Mouse (Mus musculus) lung, embryonic 14.5 days (tissue): ENCODE results near the gene Fgfr2. TPM values are rescaled to one million over a fixed set of nuclear protein-coding genes. Genes with fewer than 3 reads are reported as not detected.

Experiments used
- ATAC-seq: fragments of 200-750 bp; cut with Nextera tagmentation; 2 replicates; pipeline ENCODE4 v1.8.0; 2017; ENCODE audit warnings: mild to moderate bottlenecking, moderate TSS enrichment, moderate library complexity; ENCODE audit not compliant: insufficient read depth
- DNase-seq: peaks from one replicate; pipeline ENCODE4 v3.0.0-alpha.2; 2015
- H3K27ac ChIP-seq: fragments of 300-500 bp; sonication (generic); 2 replicates; pipeline ENCODE4 v1.5.1; 2014; ENCODE audit warnings: low read depth, mild to moderate bottlenecking, moderate library complexity
- H3K27me3 ChIP-seq: fragments of 300-500 bp; sonication (generic); 2 replicates; pipeline ENCODE4 v1.6.1; 2014; ENCODE audit warnings: low read length, control low read depth; ENCODE audit not compliant: insufficient read depth
- H3K36me3 ChIP-seq: fragments of 300-500 bp; sonication (generic); 2 replicates; pipeline ENCODE4 v1.6.1; 2014; ENCODE audit warnings: control low read depth; ENCODE audit not compliant: insufficient read depth
- H3K4me1 ChIP-seq: fragments of 300-500 bp; sonication (generic); 2 replicates; pipeline ENCODE4 v1.6.1; 2014; ENCODE audit warnings: antibody characterized with exemption, control low read depth; ENCODE audit not compliant: insufficient read depth
- H3K4me2 ChIP-seq: fragments of 300-500 bp; sonication (generic); 2 replicates; pipeline ENCODE4 v1.6.1; 2014; ENCODE audit warnings: mild to moderate bottlenecking
- H3K4me3 ChIP-seq: fragments of 300-500 bp; sonication (generic); 2 replicates; pipeline ENCODE4 v1.5.1; 2014; ENCODE audit warnings: low read depth, low read length
- H3K9ac ChIP-seq: fragments of 300-500 bp; sonication (generic); 2 replicates; pipeline ENCODE4 v1.6.1; 2014
- H3K9me3 ChIP-seq: fragments of 300-500 bp; sonication (generic); 2 replicates; pipeline ENCODE4 v1.6.1; 2016; ENCODE audit warnings: low read depth, low read length, control low read depth
- CTCF ChIP-seq: IDR thresholded peaks from 2 replicates; pipeline ENCODE4 v1.5.1; 2016; ENCODE audit warnings: antibody characterized with exemption, low read depth
- WGBS: fragments of 180-500 bp; shearing (Covaris S2); extraction: QIAGEN DNeasy Blood & Tissue Kit; methylation state at CpG from one replicate; pipeline ENCODE4 v1.1.7; 2014; 5-methylcytosine and 5-hydroxymethylcytosine counted together
- polyA plus RNA-seq: library from polyadenylated mRNA; unstranded; fragments of >200 nt; fragmentation: Nextera tagmentation; extraction: Ambion mirVana; gene quantifications from 2 replicates; pipeline ENCODE4 v1.2.1, GENCODE M21; 2014

Fgfr2 gene
- polyA plus RNA-seq, 1 experiment from 2014 or later, result 179 TPM

GRCm38 (mm10) chr7:132753518-132754388 lies 369.4 kb downstream of the Fgfr2 start:
- Histone ChIP-seq H3K4me2 (no peak overlapping the region), H3K27me3 (no peaks in the 10 kb centered on the region), H3K27ac (no peak overlapping the region), H3K9ac (no peak overlapping the region), H3K4me1 (peaks cover 5% of the 10 kb centered on the region; the same call in 1 of the 2 replicates), H3K4me3 (no peak overlapping the region), H3K9me3 (no peaks in the 10 kb centered on the region), H3K36me3 (peaks cover 18% of the 10 kb centered on the region; the same call in 1 of the 2 replicates)
- no peak for ATAC-seq
- no peak for TF ChIP-seq CTCF
- WGBS, result 54% methylated on average over 4 of the region's 4 CpGs
- no peak for DNase-seq

DNA sequence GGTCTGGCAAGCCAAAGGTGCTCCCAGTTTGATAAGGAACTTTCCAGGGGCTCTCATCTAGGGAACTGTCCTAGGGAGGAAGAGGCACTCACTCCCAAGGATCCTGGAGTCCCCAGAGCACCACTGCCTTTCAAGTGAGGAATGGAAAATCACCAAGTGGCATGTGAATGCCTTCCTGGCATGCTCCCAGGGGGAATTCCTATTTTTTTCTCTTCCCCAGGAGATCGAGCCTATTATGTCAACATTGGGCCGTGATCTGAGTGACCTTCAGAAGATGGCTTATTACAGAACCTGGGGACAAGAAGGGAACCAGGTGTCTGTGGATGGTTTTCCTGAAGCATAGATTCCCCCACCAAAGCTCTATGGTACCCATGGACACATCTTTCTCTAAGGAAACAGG lies 371.4 kb downstream of the Fgfr2 start:
- DNase-seq (no peak), ATAC-seq (no peak)
- no peak for TF ChIP-seq CTCF
- no peak overlapping the region for H3K4me2 ChIP-seq
- H3K27me3 ChIP-seq, result no peaks in the 10 kb centered on the region
- 38% methylated on average over 2 of the region's 2 CpGs for WGBS
- no peak overlapping the region for H3K4me3 ChIP-seq
- H3K27ac ChIP-seq, result no peak overlapping the region
- no peak overlapping the region for H3K9ac ChIP-seq
- peaks cover 5% of the 10 kb centered on the region; the same call in 1 of the 2 replicates for H3K4me1 ChIP-seq
- H3K36me3 ChIP-seq, result peaks cover 3% of the 10 kb centered on the region; the same call in 1 of the 2 replicates
- no peaks in the 10 kb centered on the region for H3K9me3 ChIP-seq

DNA sequence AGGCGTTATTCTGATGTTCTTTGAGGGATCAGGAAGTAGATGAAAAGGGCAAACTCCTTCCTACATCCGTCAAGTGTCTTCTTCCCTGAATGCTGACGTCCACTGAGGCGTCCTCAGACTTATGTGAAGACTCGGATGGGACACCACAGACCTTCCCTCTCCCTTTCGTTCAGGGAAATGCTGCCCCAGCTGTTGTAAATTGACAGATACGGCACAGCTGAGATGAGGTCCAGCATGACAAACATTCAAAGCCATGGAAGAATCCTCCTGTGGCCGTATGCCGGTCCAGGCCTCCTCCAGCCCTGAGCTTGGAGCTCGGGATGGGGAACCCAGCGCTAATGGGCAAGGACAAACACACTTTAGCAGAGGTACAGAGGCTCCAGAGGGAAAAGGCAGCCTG lies 373.6 kb downstream of the Fgfr2 start:
- DNase-seq (no peak), ATAC-seq (no peak)
- Histone ChIP-seq H3K27me3 (no peaks in the 10 kb centered on the region), H3K9me3 (no peaks in the 10 kb centered on the region), H3K27ac (no peak overlapping the region), H3K4me3 (no peak overlapping the region), H3K4me1 (peaks cover 4% of the 10 kb centered on the region; the same call in 1 of the 2 replicates), H3K36me3 (peaks cover 3% of the 10 kb centered on the region; the same call in 1 of the 2 replicates), H3K4me2 (no peak overlapping the region), H3K9ac (no peak overlapping the region)
- no peak for TF ChIP-seq CTCF
- 84% methylated on average over 11 of the region's 11 CpGs for WGBS

- DNase-seq (no peak), ATAC-seq (no peak)
- Histone ChIP-seq H3K4me3 (no peak overlapping the region), H3K4me1 (no peaks in the 10 kb centered on the region), H3K4me2 (no peak overlapping the region), H3K27me3 (no peaks in the 10 kb centered on the region), H3K27ac (no peak overlapping the region), H3K9ac (no peak overlapping the region), H3K36me3 (peaks cover 3% of the 10 kb centered on the region; the same call in 1 of the 2 replicates), H3K9me3 (no peaks in the 10 kb centered on the region)
- TF ChIP-seq CTCF, result no peak
- WGBS, result 82% methylated on average over 3 of the region's 3 CpGs
Measured at GRCm38 (mm10) chr7:132748076-132748769, 374.9 kb downstream of the Fgfr2 start.

DNA sequence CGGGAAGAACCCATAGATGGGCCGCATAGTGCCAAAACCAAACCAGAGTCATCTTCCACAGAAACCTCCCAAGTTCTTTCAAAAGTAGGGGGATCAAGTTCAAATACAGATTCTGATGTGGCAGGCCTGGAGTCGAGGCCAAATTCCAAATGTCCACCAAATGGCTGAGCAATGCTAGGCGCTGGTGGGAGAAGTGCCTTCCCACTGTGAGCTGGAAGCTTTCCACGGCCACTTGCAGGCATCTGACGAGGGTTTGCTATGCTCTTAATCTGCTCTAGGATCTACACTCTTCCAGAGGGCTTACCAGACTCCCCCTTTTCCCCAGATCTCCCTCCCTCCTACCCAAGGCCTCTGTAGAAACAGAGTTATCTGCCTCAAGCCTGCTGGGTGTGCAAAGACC lies 376.1 kb downstream of the Fgfr2 start:
- Histone ChIP-seq H3K9ac (no peak overlapping the region), H3K27me3 (no peaks in the 10 kb centered on the region), H3K36me3 (peaks cover 2% of the 10 kb centered on the region; the same call in 1 of the 2 replicates), H3K4me2 (no peak overlapping the region), H3K9me3 (no peaks in the 10 kb centered on the region), H3K4me3 (no peak overlapping the region), H3K4me1 (no peaks in the 10 kb centered on the region), H3K27ac (no peak overlapping the region)
- no peak for TF ChIP-seq CTCF
- DNase-seq, result no peak
- no peak for ATAC-seq
- 66% methylated on average over 6 of the region's 6 CpGs for WGBS

GRCm38 (mm10) chr7:132742912-132743311 lies 380.2 kb downstream of the Fgfr2 start:
- WGBS, result 82% methylated on average over 5 of the region's 5 CpGs
- Histone ChIP-seq H3K4me2 (no peak overlapping the region), H3K4me3 (no peak overlapping the region), H3K27ac (no peak overlapping the region), H3K36me3 (0 out of 2 replicates have a peak, but pooled peaks cover 6% of the 10 kb centered on the region), H3K9me3 (no peaks in the 10 kb centered on the region), H3K27me3 (no peaks in the 10 kb centered on the region), H3K9ac (no peak overlapping the region), H3K4me1 (no peaks in the 10 kb centered on the region)
- ATAC-seq (no peak), DNase-seq (no peak)
- no peak for TF ChIP-seq CTCF

- peaks cover 7% of the 10 kb centered on the region for H3K4me1 ChIP-seq
- whole genome bisulfite sequencing, result 59% methylated on average over 6 of the region's 6 CpGs
- H3K27ac ChIP-seq, result no peak overlapping the region
- ATAC-seq (no peak), DNase-seq (no peak)
- no peaks in the 10 kb centered on the region for H3K27me3 ChIP-seq
- H3K9me3 ChIP-seq, result no peaks in the 10 kb centered on the region
- TF ChIP-seq CTCF, result no peak
- 0 out of 2 replicates have a peak, but pooled peaks cover 6% of the 10 kb centered on the region for H3K36me3 ChIP-seq
- H3K4me3 ChIP-seq, result no peak overlapping the region
- no peak overlapping the region for H3K9ac ChIP-seq
- H3K4me2 ChIP-seq, result no peak overlapping the region
Measured at GRCm38 (mm10) chr7:132739829-132740228, 383.3 kb downstream of the Fgfr2 start.
